Mouse (Mus musculus) c-Kit-positive CD71-negative TER-119-negative erythroid progenitor cells, embryonic 14.5 days (primary cell): ENCODE data around the gene Zswim4.

Experiments
- DNase-seq: peaks from one replicate; pipeline ENCODE4 v3.0.0-alpha.2; 2013; ENCODE audit warnings: low read depth

Gene Zswim4

DNA sequence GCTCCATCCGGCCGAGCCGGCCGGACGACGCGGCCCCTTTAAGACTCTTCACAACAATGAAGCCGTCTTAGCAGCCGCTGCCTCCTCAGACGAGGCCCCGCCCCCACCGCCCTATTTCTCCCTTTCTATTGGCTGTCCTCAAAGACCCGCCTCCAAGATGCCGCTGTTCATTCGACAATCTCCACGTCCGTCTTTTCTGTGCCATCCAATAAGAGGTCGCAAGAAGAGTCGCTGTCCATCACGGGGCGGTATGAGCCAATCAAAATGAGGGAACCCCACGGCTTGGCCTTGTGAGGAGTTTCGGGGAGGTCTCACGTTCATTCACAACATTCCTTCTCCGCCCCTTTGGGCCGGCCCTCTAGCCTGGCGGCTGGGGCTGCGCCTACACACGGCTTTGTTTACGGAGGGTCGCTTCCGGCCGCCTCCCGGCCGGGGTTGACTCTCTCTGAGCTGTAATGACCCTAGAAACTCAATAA, at the start of gene Zswim4:
TSS of gene Zswim4 (minus strand) at position 58 of the 476 bp plus-strand sequence.
- DNase-seq = peak; percentile 99

GRCm38 (mm10) chr8:84285665-84286064, 48.8 kb upstream of the Zswim4 start:
- peak; percentile 52 for DNase-seq

DNA sequence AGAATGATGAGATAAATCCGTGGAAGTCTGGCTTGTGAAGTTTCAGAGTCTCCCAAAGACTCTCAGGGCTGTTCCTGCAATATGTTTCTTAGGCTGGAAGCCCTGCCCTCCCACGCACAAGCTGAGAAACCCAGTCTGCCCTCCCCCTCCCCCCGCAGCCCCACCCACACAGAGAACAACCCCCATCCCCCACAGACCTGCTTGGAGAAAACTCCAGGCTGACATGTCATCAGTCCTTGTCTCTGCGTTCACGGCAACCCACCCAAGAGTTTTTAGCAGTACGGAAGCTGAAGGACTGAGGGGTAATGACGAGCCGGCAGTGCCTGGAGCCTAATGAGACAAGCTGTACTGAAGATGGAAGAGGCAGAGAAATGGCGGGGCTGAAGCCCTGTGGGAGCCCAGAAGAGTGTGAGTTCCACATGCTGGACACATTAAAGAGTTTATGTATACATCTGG, 47.8 kb upstream of the Zswim4 start:
- no peak for DNase-seq

DNA sequence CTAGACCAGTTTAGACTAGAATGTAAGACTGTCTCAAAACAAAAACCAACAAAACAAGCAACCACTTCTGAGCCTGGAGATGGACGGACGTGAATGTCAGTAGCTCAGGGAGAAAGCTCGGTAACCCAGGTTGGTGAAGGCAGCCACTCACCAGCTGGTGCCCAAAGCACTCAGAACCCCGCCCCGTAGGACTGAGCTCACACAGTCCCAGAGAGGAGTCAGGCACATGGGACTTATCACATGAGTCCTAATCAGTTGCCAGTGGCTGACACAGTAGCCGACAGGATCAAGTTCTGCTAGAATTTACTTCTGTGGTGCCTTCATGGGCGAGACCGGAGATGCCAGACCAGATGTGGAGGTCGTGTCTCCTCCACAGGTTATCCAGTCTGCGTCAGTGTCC, 43.9 kb upstream of the Zswim4 start:
- no peak for DNase-seq

GRCm38 (mm10) chr8:84276447-84276846, 39.6 kb upstream of the Zswim4 start:
- no peak for DNase-seq

DNA sequence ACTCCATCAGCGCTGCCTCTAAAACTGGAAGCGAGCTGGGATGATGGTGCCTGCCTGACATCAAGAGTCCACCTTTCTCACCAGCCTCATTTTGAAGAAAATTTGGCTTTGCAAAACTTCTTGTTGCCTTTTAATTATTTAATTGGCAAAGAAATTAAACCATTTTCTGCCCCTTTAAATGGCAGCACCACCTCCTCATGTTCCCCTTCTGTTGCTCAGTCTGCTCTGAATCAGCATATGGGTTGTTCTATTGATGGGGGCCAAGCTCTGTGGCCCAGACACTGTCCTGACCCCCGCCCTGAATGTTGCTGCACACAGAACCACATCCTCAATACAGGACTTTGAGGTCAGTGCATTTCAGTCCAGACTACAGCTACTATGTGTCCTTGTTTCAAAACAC, 37.1 kb upstream of the Zswim4 start:
- no peak for DNase-seq

- no peak for DNase-seq
Measured at GRCm38 (mm10) chr8:84272302-84272701, 35.4 kb upstream of the Zswim4 start.

- DNase-seq = peak; percentile 100
Measured at GRCm38 (mm10) chr8:84269950-84270773, 33.3 kb upstream of the Zswim4 start, which contains the start of gene Ccdc130. Gene Ccdc130 (minus strand): TSS chr8:84270380.

DNA sequence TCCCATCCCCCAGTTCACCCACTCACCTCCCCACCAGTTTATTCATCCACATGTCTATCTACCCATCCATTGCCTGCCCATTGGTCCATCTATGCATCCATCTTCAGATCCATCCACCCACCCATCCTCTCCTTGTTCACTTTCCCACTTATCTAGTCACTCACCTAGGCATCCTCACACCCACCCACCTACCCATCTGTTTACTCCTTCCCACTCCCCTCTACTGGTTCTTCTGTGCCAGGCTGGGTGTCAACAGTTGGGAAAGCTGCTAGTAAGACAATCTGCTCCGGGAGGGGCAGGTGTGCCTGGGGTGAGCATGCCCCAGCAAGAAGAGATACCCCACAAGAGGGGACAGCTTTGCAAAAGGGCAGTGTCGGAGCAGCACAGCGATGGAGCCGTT, 24.2 kb upstream of the Zswim4 start:
- DNase-seq = no peak

GRCm38 (mm10) chr8:84256822-84257610, 20.2 kb upstream of the Zswim4 start, which contains the start of gene Mri1:
Gene Mri1 (minus strand): TSS chr8:84257326.
- DNase-seq = peak; percentile 78

DNA sequence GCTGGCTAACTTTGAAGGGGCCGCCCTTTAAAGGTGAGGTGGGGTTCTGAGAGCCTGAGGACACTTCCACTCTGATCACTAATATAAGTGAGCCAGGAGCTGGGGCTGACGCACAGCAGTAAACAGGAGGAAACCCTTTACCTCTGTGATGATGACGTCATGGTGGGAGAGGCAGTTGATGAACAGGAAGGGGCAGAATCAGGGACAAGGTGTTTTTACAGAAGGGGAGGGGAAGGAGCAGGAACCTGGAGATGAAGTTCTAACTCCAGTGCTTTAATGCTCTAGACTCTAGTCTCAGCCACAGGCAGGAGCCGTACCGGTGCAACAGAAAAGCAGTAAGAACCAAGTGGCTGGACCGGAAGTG, 19.6 kb upstream of the Zswim4 start:
- DNase-seq = no peak

DNA sequence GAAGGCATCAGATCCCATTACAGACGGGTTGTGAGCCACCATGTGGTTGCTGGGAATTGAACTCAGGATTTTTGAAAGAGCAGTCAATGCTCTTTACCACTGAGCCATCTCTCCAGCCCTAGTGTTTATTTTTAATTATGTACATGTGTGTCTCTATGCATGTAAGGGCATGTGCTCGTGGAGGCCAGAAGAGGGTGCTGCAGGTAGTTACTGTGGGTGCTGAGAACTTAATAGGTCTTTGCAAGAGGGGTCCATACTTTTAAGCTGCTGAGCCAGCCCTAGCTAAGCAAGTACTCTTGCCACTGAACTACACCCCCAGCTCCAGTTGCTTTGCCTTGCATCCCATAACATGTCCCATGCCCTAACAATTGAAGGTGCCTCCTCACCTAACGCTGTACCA, 19.0 kb upstream of the Zswim4 start:
- DNase-seq = no peak

DNA sequence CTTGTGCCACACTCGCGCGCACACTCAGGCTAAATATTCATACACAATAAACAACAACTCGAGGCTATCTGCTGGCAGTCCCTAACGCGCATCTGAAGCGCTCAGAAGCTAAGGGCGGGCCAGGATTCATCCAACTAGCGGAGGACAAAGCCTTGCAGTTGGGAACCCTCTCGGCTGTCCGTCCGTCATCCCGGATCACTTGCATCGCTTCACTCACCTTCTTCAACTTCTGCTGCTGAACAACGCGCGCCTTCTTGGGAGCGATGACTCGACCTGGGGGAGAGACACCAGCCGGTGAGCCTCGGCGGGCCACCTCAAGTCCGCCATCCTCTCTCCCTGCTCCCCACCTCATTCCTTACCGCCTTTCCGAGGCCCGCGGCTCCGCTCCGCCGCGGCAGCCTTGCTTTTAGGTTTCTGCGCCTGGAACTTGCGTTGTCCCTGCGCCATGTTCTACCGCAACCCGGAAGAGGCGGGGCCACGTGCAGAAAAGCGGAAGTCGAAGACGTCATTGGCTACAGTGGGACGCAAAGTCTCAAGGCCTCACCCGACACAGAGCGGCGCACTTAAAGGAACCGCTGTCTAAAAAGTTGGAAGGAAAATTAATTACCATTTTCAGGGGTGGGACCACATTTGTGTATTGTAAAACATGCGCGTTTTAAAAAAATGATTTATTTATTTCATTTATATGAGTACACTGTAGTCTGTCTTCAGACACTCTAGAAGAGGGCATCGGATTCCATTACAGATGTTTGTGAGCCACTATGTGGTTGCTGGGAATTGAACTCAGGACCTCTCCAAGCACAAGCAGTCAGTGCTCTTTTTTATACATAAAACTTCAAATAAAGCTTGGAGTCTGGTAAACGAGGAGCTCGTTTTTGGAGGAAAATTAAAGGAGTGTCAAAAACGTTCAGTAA, 12.7 kb upstream of the Zswim4 start, which contains the start of gene D8Ertd738e:
TSS of gene D8Ertd738e (minus strand) at position 463 of the 914 bp plus-strand sequence.
- peak; percentile 98 for DNase-seq

DNA sequence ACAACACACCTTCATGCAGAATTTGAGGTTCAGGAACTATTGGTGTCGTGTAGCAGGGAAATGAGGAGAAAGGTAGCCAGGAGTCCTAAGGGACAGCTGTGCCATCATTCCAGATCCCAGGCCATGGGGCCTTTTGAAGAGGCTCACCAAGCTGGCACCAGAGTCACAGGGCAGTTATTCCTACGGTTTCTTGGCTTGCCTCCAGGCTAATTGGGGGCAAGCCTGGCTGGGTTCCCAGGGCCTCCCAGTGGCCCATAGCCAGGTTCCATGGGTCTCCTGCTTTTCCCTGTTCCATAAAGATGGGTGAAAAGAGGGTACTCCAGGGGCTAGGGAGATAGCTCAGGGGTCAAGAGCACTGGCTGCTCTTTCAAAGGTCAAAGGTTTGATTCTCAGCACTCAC, 5.0 kb upstream of the Zswim4 start:
- no peak for DNase-seq

- DNase-seq = no peak
Measured at GRCm38 (mm10) chr8:84241167-84241566, 4.3 kb upstream of the Zswim4 start.

DNA sequence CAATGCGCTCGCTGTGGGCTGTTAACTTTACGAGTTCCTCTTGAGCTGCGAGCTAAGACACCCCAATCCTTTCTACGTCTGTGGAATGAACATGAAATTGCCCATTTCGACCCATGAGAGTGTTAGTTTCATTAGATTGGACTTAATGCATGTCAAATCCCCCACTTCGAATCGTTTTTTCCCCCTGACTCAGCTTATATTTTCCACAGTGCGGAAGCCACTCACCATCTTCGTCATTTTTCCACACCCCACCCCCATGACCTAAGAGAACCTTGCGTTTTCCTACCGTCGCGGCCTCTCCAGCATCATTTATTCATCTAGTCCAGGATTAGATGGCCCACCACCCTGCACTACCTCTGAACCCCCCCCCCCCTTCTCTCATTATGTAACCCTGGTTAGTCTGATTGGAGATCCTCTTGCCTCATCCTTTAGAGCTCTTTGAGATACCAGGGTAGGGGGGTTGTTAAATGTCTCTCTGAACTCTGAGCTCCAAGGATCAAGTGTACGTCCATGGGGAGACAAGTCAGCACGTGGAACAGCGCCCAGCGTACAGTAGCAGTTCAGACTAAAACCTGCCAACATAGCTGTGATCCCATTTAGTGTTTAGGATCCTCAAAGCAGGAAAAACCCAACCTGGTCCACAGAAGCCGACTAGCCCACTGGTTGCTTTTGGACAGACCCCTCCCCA, 831 bp upstream of the Zswim4 start:
- no peak for DNase-seq

DNA sequence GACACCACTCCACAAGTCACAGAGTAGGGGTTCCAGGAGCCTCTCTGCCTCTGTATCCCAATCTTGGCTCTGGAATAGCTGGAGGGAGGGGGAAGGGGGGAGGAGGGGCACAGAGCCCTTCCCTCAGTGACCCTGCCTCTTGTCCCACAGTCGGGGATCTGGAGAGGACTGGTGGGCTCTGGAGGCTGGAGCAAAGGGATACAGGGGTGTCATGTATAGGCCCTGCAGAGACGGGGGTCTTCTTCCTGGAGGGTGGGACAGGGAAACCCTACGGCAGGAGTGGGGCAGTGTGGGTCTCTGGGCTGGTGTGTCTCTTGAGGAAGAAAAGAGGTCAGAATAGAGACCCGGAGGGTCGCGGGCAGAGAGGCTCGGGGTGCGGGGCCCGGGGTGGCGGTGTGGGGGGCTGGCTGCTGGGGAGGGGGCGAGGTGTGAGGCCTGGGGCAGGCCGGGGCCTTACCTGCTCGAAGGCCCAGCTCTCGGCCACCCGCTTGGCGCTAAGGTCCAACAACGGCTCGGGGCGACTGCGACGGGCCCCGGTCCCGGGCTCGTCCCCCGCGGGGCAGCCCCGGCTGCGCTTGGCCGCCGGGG, 351 bp downstream of the Zswim4 start:
- no peak for DNase-seq

GRCm38 (mm10) chr8:84235746-84236409, 977 bp downstream of the Zswim4 start:
- no peak for DNase-seq

- DNase-seq = no peak
Measured at GRCm38 (mm10) chr8:84233055-84233454, 3.8 kb downstream of the Zswim4 start.

DNA sequence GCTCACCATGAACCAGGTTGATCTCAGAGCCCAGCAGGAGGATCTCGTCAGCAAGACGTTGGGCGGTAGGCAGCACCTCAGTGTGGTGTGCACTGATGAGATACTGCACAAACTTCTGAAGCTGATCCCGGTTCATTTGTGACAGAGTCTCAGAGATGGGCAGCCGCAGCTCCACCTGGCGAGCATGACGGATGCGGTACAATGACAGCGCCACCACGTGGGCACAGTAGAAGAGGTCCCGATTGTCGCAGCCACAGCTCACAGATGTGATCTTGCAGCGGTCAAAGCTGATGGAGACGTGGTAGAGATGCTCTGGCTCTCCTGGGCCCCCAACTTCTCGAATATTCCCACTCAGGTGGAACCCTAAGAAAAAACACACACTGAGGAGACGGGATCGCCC, 6.1 kb downstream of the Zswim4 start:
- no peak for DNase-seq
